ENCODE assay signal across 8 mouse cellular contexts in the genomic region with DNA sequence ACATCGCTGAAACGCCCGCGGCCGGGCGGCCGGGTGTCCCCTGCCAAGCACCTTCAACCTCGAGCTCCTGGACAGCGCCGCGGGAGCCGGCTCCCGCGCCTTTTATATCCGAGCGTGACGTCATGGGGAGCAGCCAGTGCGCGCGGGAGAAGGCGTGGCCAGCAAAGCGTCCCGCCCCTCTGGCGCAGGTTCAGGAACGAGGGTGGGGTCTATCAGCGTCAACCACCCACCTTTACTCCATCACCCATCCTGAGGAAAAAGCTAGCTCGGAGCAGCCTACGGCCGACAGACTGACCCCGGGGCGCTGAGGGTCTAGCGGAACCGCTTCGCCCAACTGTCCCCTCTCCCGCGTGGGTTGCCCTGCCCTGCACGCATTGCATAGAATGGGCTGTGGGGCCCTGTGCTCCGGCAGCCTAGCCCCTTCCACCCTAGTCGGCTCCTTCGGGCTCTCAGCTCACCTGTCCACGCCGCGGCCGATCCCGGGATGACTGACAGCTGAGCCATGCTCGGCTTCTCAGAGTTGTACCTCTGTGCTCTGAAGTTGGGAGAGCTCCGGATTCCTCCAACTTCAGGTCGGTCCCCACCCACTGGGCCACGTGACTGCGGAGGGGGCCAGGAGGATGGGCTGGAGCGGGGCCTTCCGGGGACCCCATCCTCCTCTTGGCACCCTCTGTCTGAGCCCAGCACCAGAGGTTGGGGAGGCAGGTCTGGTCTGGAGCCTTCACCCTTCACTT. TPM values are rescaled to one million over a fixed set of nuclear protein-coding genes. Genes with fewer than 3 reads are reported as not detected.
DNase-seq lines count a peak whose midpoint lies in the region; ATAC-seq and TF ChIP-seq lines count a peak whose summit lies in the region.

A gene (minus strand): TSS at position 556 of the 734 bp plus-strand sequence.

- H3K4me3 ChIP-seq in cortical plate, adult 2 months (ENCODE audit: insufficient read depth, low read length), result peak within 1 kb of the TSS; percentile 58

- peak; percentile 81 for DNase-seq in adrenal gland, postnatal 10 days
- peak; percentile 64 for DNase-seq in gastrocnemius, postnatal 10 days
- peak; percentile 12 for DNase-seq in hindlimb bud, embryonic 11.5 days (ENCODE audit: extremely low spot score, low read depth, low spot score)
- DNase-seq in left cerebral cortex, adult 8-10 months (ENCODE audit: low spot score in 2 of 2), result peak; percentile 47 to 59
- DNase-seq in right cerebral cortex, postnatal 4 days, result peak; percentile 93
- DNase-seq in adipocyte (ENCODE audit: low spot score), result no peak

- no peak for TF ChIP-seq CTCF in cortical plate, adult 2 months (IDR thresholded peaks at IDR 0.05; ENCODE audit: extremely low read depth, insufficient read depth, low read length)

- peak; percentile 67 for TF ChIP-seq POLR2A in cortical plate, adult 2 months (IDR thresholded peaks at IDR 0.05; ENCODE audit: extremely low read depth, insufficient read depth, low read length)

- ATAC-seq in megakaryocyte, adult 5-6 weeks (ENCODE audit: poor library complexity, severe bottlenecking), result peak; percentile 68

- no peaks in the 10 kb centered on the region for H3K4me1 ChIP-seq in cortical plate, adult 2 months (ENCODE audit: control insufficient read depth, insufficient read depth, low read length)

- no peak within 1 kb of the TSS for H3K27ac ChIP-seq in cortical plate, adult 2 months (ENCODE audit: insufficient read depth, low read length)

RNA-seq across cellular contexts. Expression of the gene that starts here (rescaled TPM):
- total RNA-seq in adrenal gland, postnatal 10 days (2021), result 1 to 10 TPM; 1.2 to 1.4 TPM
- polyA plus RNA-seq in cortical plate, adult 2 months (2012; rRNA removed), result 45.1 and 47.7 TPM in 2 replicates
- total RNA-seq in gastrocnemius, postnatal 10 days (2021), result under 1 TPM; 0.14 to 0.43 TPM
- 10 to 100 TPM; 78.2 to 97.8 (median 85.7) TPM for total RNA-seq in left cerebral cortex, adult 8-10 months (2022)
- total RNA-seq in megakaryocyte, adult 5-6 weeks (2015), result 0.04 TPM in 1 of 2 replicates, not detected in the other
- not detected in 2 replicates for total RNA-seq in megakaryocyte, adult 5-6 weeks (2017)

Comparison
In these comparisons a context has a peak if more than half of its experiments do, and no peak if none do; other contexts are left out.
1. RNA of the gene that starts here (total RNA-seq): 78.2 to 97.8 TPM in left cerebral cortex, adult 8-10 months; 1.2 to 1.4 TPM in adrenal gland, postnatal 10 days, 0.14 to 0.43 TPM in gastrocnemius, postnatal 10 days and 0.04 TPM in megakaryocyte, adult 5-6 weeks; every median in the first group is over 10 times any median in the second.
2. Peak in DNase-seq in gastrocnemius, postnatal 10 days; RNA of the gene not detected or under 1 TPM.
3. Peak in ATAC-seq in megakaryocyte, adult 5-6 weeks; RNA of the gene not detected or under 1 TPM.